Mouse (Mus musculus) kidney, embryonic 16.5 days (tissue): ENCODE measurements around the gene Cfap36. TPM values are rescaled to one million over a fixed set of nuclear protein-coding genes. Genes with fewer than 3 reads are reported as not detected.

Experiments used
- ATAC-seq: fragments of 200-750 bp; cut with Nextera tagmentation; 2 replicates; pipeline ENCODE4 v1.8.0; 2017; ENCODE audit warnings: moderate TSS enrichment; ENCODE audit not compliant: low FRiP score, low TSS enrichment
- H3K27ac ChIP-seq: fragments of 300-500 bp; sonication (generic); 2 replicates; pipeline ENCODE4 v1.5.1; 2014; ENCODE audit warnings: low read length
- H3K27me3 ChIP-seq: fragments of 300-500 bp; sonication (generic); 2 replicates; pipeline ENCODE4 v1.6.1; 2014; ENCODE audit warnings: low read length, control low read depth, mixed read lengths; ENCODE audit not compliant: insufficient read depth
- H3K36me3 ChIP-seq: fragments of 300-500 bp; sonication (generic); 2 replicates; pipeline ENCODE4 v1.6.1; 2014; ENCODE audit warnings: low read length, control low read depth, mixed read lengths; ENCODE audit not compliant: insufficient read depth
- H3K4me1 ChIP-seq: fragments of 300-500 bp; sonication (generic); 2 replicates; pipeline ENCODE4 v1.6.1; 2014; ENCODE audit warnings: low read length, control low read depth, mixed read lengths; ENCODE audit not compliant: insufficient read depth
- H3K4me2 ChIP-seq: fragments of 300-500 bp; sonication (generic); replicated peaks from 2 replicates; pipeline ENCODE4 v1.6.1; 2014; ENCODE audit warnings: low read depth, low read length
- H3K4me3 ChIP-seq: fragments of 300-500 bp; sonication (generic); 2 replicates; pipeline ENCODE4 v1.5.1; 2014; ENCODE audit warnings: mild to moderate bottlenecking, low read length
- H3K9ac ChIP-seq: fragments of 300-500 bp; sonication (generic); replicated peaks from 2 replicates; pipeline ENCODE4 v1.6.1; 2014; ENCODE audit warnings: low read length
- H3K9me3 ChIP-seq: fragments of 300-500 bp; sonication (generic); 2 replicates; pipeline ENCODE4 v1.6.1; 2016; ENCODE audit warnings: low read length, control low read depth
- WGBS: fragments of 180-500 bp; shearing (Covaris S2); extraction: QIAGEN DNeasy Blood & Tissue Kit; methylation state at CpG from one replicate; pipeline ENCODE4 v1.1.7; 2014; 5-methylcytosine and 5-hydroxymethylcytosine counted together
- polyA plus RNA-seq: library from polyadenylated mRNA; unstranded; fragments of >200 nt; fragmentation: Nextera tagmentation; extraction: Ambion mirVana; gene quantifications from 2 replicates; pipeline ENCODE4 v1.2.1, GENCODE M21; 2015

Gene Cfap36
- polyA plus RNA-seq, 1 experiment from 2014 or later, result 58.3 TPM

GRCm38 (mm10) chr11:29239353-29239752 lies 7.9 kb downstream of the Cfap36 start:
- no peak for ATAC-seq
- H3K4me1 ChIP-seq, result no peaks in the 10 kb centered on the region
- WGBS, result 97% methylated on average over 1 of the region's 1 CpGs

GRCm38 (mm10) chr11:29238551-29238950 lies 8.7 kb downstream of the Cfap36 start:
- peaks cover 22% of the 10 kb centered on the region for H3K36me3 ChIP-seq
- H3K9me3 ChIP-seq, result no peaks in the 10 kb centered on the region
- 85% methylated on average over 3 of the region's 3 CpGs for WGBS
- no peak overlapping the region for H3K9ac ChIP-seq
- H3K27me3 ChIP-seq, result no peaks in the 10 kb centered on the region
- no peak for ATAC-seq
- H3K27ac ChIP-seq, result no peak overlapping the region
- no peak overlapping the region for H3K4me3 ChIP-seq
- H3K4me1 ChIP-seq, result no peaks in the 10 kb centered on the region
- H3K4me2 ChIP-seq, result no peak overlapping the region

More at GRCm38 (mm10) chr11:29239353-29239752, 7.9 kb downstream of the Cfap36 start:
- H3K9me3 ChIP-seq, result no peaks in the 10 kb centered on the region
- H3K27me3 ChIP-seq, result no peaks in the 10 kb centered on the region
- H3K9ac ChIP-seq, result no peak overlapping the region
- no peak overlapping the region for H3K27ac ChIP-seq
- H3K4me2 ChIP-seq, result no peak overlapping the region
- H3K4me3 ChIP-seq, result no peak overlapping the region
- peaks cover 26% of the 10 kb centered on the region for H3K36me3 ChIP-seq

GRCm38 (mm10) chr11:29238047-29238446 lies 9.2 kb downstream of the Cfap36 start:
- Histone ChIP-seq H3K9ac (no peak overlapping the region), H3K4me3 (no peak overlapping the region), H3K4me1 (no peaks in the 10 kb centered on the region), H3K27ac (no peak overlapping the region), H3K4me2 (no peak overlapping the region), H3K36me3 (peaks cover 24% of the 10 kb centered on the region), H3K9me3 (no peaks in the 10 kb centered on the region), H3K27me3 (no peaks in the 10 kb centered on the region)
- ATAC-seq, result no peak

GRCm38 (mm10) chr11:29237364-29237763 lies 9.8 kb downstream of the Cfap36 start:
- H3K27ac ChIP-seq, result no peak overlapping the region
- no peak for ATAC-seq

GRCm38 (mm10) chr11:29233569-29233968 lies 13.6 kb downstream of the Cfap36 start:
- H3K9ac ChIP-seq, result no peak overlapping the region
- H3K27ac ChIP-seq, result no peak overlapping the region
- no peaks in the 10 kb centered on the region for H3K4me1 ChIP-seq
- peaks cover 20% of the 10 kb centered on the region for H3K36me3 ChIP-seq
- no peaks in the 10 kb centered on the region for H3K27me3 ChIP-seq
- H3K4me2 ChIP-seq, result no peak overlapping the region
- H3K9me3 ChIP-seq, result no peaks in the 10 kb centered on the region
- no peak for ATAC-seq
- 80% methylated on average over 1 of the region's 1 CpGs for WGBS
- no peak overlapping the region for H3K4me3 ChIP-seq

More at GRCm38 (mm10) chr11:29237364-29237763, 9.8 kb downstream of the Cfap36 start:
- H3K27me3 ChIP-seq, result no peaks in the 10 kb centered on the region
- no peak overlapping the region for H3K4me3 ChIP-seq
- H3K4me1 ChIP-seq, result no peaks in the 10 kb centered on the region
- H3K9me3 ChIP-seq, result no peaks in the 10 kb centered on the region
- H3K9ac ChIP-seq, result no peak overlapping the region
- no peak overlapping the region for H3K4me2 ChIP-seq
- peaks cover 22% of the 10 kb centered on the region for H3K36me3 ChIP-seq

GRCm38 (mm10) chr11:29228957-29229356 lies 18.3 kb downstream of the Cfap36 start:
- 93% methylated on average over 2 of the region's 2 CpGs for WGBS
- Histone ChIP-seq H3K4me1 (no peaks in the 10 kb centered on the region), H3K36me3 (peaks cover 40% of the 10 kb centered on the region), H3K27me3 (no peaks in the 10 kb centered on the region), H3K4me3 (no peak overlapping the region), H3K27ac (no peak overlapping the region), H3K9ac (no peak overlapping the region), H3K4me2 (no peak overlapping the region), H3K9me3 (no peaks in the 10 kb centered on the region)
- ATAC-seq, result no peak

GRCm38 (mm10) chr11:29224754-29225153 lies 22.5 kb downstream of the Cfap36 start:
- Histone ChIP-seq H3K27ac (no peak overlapping the region), H3K27me3 (no peaks in the 10 kb centered on the region), H3K9me3 (no peaks in the 10 kb centered on the region), H3K4me2 (no peak overlapping the region), H3K4me3 (no peak overlapping the region), H3K36me3 (peaks cover 59% of the 10 kb centered on the region), H3K4me1 (no peaks in the 10 kb centered on the region), H3K9ac (no peak overlapping the region)
- WGBS, result 86% methylated on average over 2 of the region's 2 CpGs
- ATAC-seq, result no peak

- H3K27me3 ChIP-seq, result no peaks in the 10 kb centered on the region
- H3K36me3 ChIP-seq, result peaks cover 51% of the 10 kb centered on the region
- no peak overlapping the region for H3K4me3 ChIP-seq
- H3K9ac ChIP-seq, result no peak overlapping the region
- no peak overlapping the region for H3K4me2 ChIP-seq
- no peak for ATAC-seq
- no peaks in the 10 kb centered on the region for H3K9me3 ChIP-seq
- 90% methylated on average over 5 of the region's 5 CpGs for WGBS
- no peak overlapping the region for H3K27ac ChIP-seq
- no peaks in the 10 kb centered on the region for H3K4me1 ChIP-seq
Observed at GRCm38 (mm10) chr11:29222310-29222709, 24.9 kb downstream of the Cfap36 start.

GRCm38 (mm10) chr11:29219055-29219454 lies 28.2 kb downstream of the Cfap36 start:
- H3K4me1 ChIP-seq, result no peaks in the 10 kb centered on the region
- no peak overlapping the region for H3K4me2 ChIP-seq
- ATAC-seq, result no peak
- no peak overlapping the region for H3K9ac ChIP-seq
- H3K4me3 ChIP-seq, result no peak overlapping the region
- no peaks in the 10 kb centered on the region for H3K27me3 ChIP-seq
- peaks cover 46% of the 10 kb centered on the region for H3K36me3 ChIP-seq
- no peak overlapping the region for H3K27ac ChIP-seq
- H3K9me3 ChIP-seq, result no peaks in the 10 kb centered on the region

- Histone ChIP-seq H3K9me3 (no peaks in the 10 kb centered on the region), H3K9ac (no peak overlapping the region), H3K27ac (no peak overlapping the region), H3K4me1 (no peaks in the 10 kb centered on the region), H3K27me3 (no peaks in the 10 kb centered on the region), H3K4me3 (no peak overlapping the region), H3K4me2 (no peak overlapping the region), H3K36me3 (peaks cover 34% of the 10 kb centered on the region)
- WGBS, result 98% methylated on average over 2 of the region's 2 CpGs
- no peak for ATAC-seq
Observed at GRCm38 (mm10) chr11:29216196-29216595, 31.0 kb downstream of the Cfap36 start.

GRCm38 (mm10) chr11:29209774-29210173 lies 37.4 kb downstream of the Cfap36 start:
- no peak overlapping the region for H3K9ac ChIP-seq
- no peak for ATAC-seq
- no peaks in the 10 kb centered on the region for H3K9me3 ChIP-seq
- WGBS, result 93% methylated on average over 2 of the region's 2 CpGs
- H3K27ac ChIP-seq, result no peak overlapping the region
- peaks cover 16% of the 10 kb centered on the region for H3K36me3 ChIP-seq
- no peak overlapping the region for H3K4me2 ChIP-seq
- H3K4me1 ChIP-seq, result no peaks in the 10 kb centered on the region
- H3K27me3 ChIP-seq, result no peaks in the 10 kb centered on the region
- no peak overlapping the region for H3K4me3 ChIP-seq
